Mouse (Mus musculus) embryonic facial prominence, embryonic 10.5 days (tissue): ENCODE results near the gene Cfap73. TPM values are rescaled to one million over a fixed set of nuclear protein-coding genes. Genes with fewer than 3 reads are reported as not detected.

Experiments used
- DNase-seq: peaks from one replicate; pipeline ENCODE4 v3.0.0-alpha.2; 2017; ENCODE audit warnings: low spot score
- H3K27ac ChIP-seq: fragments of 300-500 bp; sonication (generic); replicated peaks from 2 replicates; pipeline ENCODE4 v1.5.1; 2016; ENCODE audit warnings: mild to moderate bottlenecking
- H3K27me3 ChIP-seq: fragments of 300-500 bp; sonication (generic); replicated peaks from 2 replicates; pipeline ENCODE4 v1.6.1; 2016; ENCODE audit warnings: low read depth, mild to moderate bottlenecking; ENCODE audit not compliant: poor library complexity, severe bottlenecking
- H3K36me3 ChIP-seq: fragments of 300-500 bp; sonication (generic); replicated peaks from 2 replicates; pipeline ENCODE4 v1.6.1; 2016; ENCODE audit warnings: mild to moderate bottlenecking, moderate library complexity
- H3K4me1 ChIP-seq: fragments of 300-500 bp; sonication (generic); 2 replicates; pipeline ENCODE4 v1.6.1; 2016
- H3K4me3 ChIP-seq: fragments of 300-500 bp; sonication (generic); 2 replicates; pipeline ENCODE4 v1.5.1; 2016; ENCODE audit warnings: mild to moderate bottlenecking, moderate library complexity
- H3K9me3 ChIP-seq: fragments of 300-500 bp; sonication (generic); 2 replicates; pipeline ENCODE4 v1.6.1; 2016; ENCODE audit warnings: mild to moderate bottlenecking
- WGBS: fragments of 180-500 bp; shearing (Covaris S2); methylation state at CpG from one replicate; pipeline ENCODE4 v1.1.7; 2016; 5-methylcytosine and 5-hydroxymethylcytosine counted together
- polyA plus RNA-seq: library from polyadenylated mRNA; unstranded; fragments of >200 nt; fragmentation: Nextera tagmentation; extraction: Ambion mirVana; gene quantifications from 2 replicates; pipeline ENCODE4 v1.2.1, GENCODE M21; 2016

Cfap73 gene
- polyA plus RNA-seq, 1 experiment from 2014 or later: 0.27 TPM

DNA sequence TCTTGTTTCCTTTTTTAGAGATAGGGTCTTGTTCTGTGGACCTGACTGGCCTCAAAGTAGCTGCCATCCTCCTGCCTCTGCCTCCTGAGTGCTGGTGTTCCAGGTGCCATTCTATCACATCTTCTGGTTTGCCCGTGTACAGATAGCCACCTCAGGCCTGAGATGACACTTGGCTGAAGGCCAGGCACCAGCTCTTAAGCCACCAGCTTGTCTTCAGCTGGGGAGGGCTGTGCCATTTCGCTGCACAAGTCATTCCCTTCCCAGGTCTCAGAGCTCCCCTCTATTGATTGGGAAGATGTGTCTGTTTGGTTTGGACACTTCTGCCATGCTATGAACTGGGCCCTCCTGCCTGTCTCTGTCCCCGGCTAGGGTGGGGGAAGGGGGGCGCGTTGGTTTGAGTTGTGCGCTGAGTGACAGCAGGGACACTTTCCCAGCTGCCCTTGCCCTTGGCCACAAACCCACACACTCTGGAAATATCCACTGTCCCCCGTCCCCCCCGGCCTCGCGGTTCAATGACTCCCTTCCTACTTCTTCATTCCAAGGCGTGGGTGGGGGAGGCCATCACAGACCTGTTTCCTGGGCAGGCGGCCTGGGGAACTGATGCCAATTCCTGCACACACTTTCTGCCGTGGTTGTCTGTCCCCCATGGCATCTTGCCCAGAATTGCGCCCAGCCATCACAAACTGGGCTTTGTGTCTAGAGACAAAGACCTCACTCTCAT, 9.5 kb upstream of the Cfap73 start:
- Histone ChIP-seq H3K27ac (no peak overlapping the region), H3K36me3 (no peaks in the 10 kb centered on the region), H3K27me3 (peaks cover 28% of the 10 kb centered on the region), H3K9me3 (no peaks in the 10 kb centered on the region), H3K4me1 (peaks cover 2% of the 10 kb centered on the region), H3K4me3 (no peak overlapping the region)
- no peak for DNase-seq
- WGBS: 81% methylated on average over 14 of the region's 14 CpGs

DNA sequence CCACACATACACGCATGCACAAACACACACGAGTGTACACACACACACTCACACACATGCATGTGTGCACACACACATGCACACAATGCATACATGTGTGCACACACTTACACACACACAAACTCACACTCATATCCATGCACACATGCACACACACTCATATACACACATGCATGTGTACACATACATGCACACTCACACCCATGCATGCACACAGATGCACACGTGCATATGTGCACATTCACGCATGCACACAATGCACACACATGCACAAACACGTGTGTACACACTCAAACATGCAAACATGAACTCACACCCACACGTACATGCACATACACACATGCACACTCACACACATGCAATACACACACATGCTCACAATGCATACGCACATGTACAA, 6.1 kb upstream of the Cfap73 start:
- Histone ChIP-seq H3K27ac (no peak overlapping the region), H3K9me3 (no peaks in the 10 kb centered on the region), H3K36me3 (no peaks in the 10 kb centered on the region), H3K27me3 (no peaks in the 10 kb centered on the region), H3K4me1 (0 out of 2 replicates have a peak, but pooled peaks cover under 1% of the 10 kb centered on the region), H3K4me3 (no peak overlapping the region)
- DNase-seq: no peak
- WGBS: 91% methylated on average over 7 of the region's 7 CpGs

DNA sequence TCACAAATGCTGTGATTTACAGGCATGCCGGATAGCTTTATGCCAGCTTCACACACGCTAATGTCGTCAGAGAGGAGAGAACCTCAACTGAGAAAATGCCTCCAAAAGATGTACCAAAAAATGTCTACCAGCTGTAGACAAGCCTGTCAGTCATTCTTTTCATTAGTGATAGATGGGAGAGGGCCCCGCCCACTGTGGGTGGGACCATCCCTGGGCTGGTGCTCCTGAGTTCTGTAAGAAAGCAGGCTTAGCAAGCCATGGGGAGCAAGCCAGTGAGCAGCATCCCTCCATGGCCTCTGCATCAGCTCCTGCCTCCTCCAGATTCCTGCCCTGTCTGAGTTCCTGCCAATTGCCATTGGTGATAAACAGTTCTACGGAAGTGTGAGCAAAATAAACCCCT, 1.6 kb upstream of the Cfap73 start:
- 92% methylated on average over 5 of the region's 5 CpGs for WGBS
- no peak overlapping the region for H3K27ac ChIP-seq

DNA sequence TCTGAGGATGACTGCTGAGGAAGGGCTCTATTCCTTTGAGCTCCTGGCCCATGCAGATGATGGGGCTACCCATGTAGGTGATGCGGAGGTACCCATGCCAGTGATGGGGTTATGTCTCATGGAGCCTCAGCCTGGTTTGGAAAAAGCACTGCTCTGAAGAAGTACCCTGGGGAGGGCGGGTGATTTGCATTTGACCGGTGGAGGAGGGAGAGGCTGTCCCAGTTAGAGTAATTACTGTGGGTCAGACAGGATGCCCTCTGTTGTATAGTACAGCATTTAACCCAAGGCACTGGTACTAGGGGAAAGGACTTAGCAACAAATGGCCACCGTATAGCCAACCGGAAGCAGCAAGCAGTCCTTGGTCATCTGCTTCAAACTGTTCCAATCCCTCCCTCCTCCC, 825 bp upstream of the Cfap73 start:
- no peak for DNase-seq
- H3K4me1 ChIP-seq: peaks cover 16% of the 10 kb centered on the region
- H3K36me3 ChIP-seq: no peaks in the 10 kb centered on the region
- H3K9me3 ChIP-seq: peaks cover 7% of the 10 kb centered on the region; the same call in 1 of the 2 replicates
- H3K27ac ChIP-seq: no peak overlapping the region
- 46% methylated on average over 5 of the region's 5 CpGs for WGBS
- H3K27me3 ChIP-seq: peaks cover 45% of the 10 kb centered on the region
- H3K4me3 ChIP-seq: no peak overlapping the region

More for the DNA sequence above, 1.6 kb upstream of the Cfap73 start:
- H3K36me3 ChIP-seq: no peaks in the 10 kb centered on the region
- peaks cover 7% of the 10 kb centered on the region; the same call in 1 of the 2 replicates for H3K9me3 ChIP-seq
- DNase-seq: no peak
- H3K4me1 ChIP-seq: peaks cover 16% of the 10 kb centered on the region
- H3K27me3 ChIP-seq: peaks cover 38% of the 10 kb centered on the region
- H3K4me3 ChIP-seq: no peak overlapping the region

DNA sequence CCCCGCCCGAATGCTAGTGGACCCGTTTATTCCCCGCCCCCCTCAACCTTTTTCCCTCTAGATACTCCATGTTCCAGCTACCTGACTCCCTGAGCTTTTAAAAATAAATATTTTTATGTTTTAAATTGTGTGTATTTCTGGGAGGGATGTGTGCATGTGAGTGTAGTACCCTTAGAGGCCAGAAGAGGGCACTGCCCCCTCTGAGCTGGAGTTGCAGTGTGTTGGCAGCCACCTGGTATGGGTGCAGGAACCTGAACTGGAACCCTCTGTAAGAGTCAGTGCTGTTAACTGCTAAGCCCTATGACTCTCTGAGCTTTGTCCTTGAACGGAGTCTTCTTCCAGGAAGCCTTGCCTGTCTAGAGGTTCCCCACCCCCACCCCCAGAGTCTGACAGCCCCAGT, 2.1 kb downstream of the Cfap73 start:
- peaks cover 16% of the 10 kb centered on the region for H3K4me1 ChIP-seq
- 89% methylated on average over 5 of the region's 5 CpGs for WGBS
- H3K4me3 ChIP-seq: no peak overlapping the region
- no peak for DNase-seq
- H3K9me3 ChIP-seq: peaks cover 7% of the 10 kb centered on the region; the same call in 1 of the 2 replicates
- H3K27me3 ChIP-seq: peaks cover 54% of the 10 kb centered on the region
- H3K27ac ChIP-seq: no peak overlapping the region
- H3K36me3 ChIP-seq: peaks cover 25% of the 10 kb centered on the region

DNA sequence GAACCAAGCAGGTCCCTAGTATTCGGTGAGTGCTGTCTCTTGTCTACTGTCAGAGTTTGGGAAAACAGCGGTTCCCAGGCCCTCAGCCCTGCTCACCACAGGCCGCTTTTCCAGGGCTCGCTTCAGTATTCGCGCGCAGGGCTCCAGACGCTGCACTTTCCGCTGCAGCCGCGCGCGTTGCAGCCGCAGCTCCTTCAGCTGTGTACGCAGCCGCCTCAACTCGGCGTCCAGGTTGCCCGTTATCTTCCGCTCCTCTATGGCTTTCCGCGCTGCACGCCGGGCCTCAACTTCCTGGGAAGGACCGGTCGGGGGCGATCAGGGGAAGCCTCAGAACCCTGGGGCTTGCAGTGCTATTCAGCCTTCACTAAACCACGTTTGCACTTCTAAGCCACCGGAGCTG, 2.9 kb downstream of the Cfap73 start:
- Histone ChIP-seq H3K27ac (no peak overlapping the region), H3K9me3 (peaks cover 7% of the 10 kb centered on the region; the same call in 1 of the 2 replicates), H3K4me3 (peak overlapping the region; percentile 44), H3K27me3 (peaks cover 54% of the 10 kb centered on the region), H3K36me3 (peaks cover 32% of the 10 kb centered on the region), H3K4me1 (peaks cover 21% of the 10 kb centered on the region)
- peak; percentile 39 for DNase-seq
- WGBS: 8% methylated on average over 29 of the region's 29 CpGs

DNA sequence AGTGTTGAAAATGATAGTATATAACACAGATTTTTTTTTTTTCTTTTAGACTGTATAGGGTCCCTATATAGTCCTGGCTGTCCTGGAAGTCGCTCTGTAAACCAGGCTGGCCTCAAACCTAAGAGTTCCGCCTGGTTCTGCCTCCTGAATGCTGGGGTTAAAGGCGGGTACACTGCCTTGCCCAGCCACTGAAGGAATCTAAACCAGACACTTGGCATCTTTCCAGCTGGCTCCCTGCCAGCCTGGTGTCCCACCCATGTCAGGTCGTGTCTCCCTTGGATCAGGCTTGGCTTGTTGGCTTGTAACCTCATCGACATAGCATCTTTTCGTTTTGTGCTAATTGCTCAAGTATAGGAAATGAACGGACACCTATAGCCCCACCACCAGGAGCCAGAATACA, 5.4 kb downstream of the Cfap73 start:
- H3K36me3 ChIP-seq: peaks cover 57% of the 10 kb centered on the region
- 85% methylated on average over 7 of the region's 7 CpGs for WGBS
- H3K4me1 ChIP-seq: peaks cover 13% of the 10 kb centered on the region

DNA sequence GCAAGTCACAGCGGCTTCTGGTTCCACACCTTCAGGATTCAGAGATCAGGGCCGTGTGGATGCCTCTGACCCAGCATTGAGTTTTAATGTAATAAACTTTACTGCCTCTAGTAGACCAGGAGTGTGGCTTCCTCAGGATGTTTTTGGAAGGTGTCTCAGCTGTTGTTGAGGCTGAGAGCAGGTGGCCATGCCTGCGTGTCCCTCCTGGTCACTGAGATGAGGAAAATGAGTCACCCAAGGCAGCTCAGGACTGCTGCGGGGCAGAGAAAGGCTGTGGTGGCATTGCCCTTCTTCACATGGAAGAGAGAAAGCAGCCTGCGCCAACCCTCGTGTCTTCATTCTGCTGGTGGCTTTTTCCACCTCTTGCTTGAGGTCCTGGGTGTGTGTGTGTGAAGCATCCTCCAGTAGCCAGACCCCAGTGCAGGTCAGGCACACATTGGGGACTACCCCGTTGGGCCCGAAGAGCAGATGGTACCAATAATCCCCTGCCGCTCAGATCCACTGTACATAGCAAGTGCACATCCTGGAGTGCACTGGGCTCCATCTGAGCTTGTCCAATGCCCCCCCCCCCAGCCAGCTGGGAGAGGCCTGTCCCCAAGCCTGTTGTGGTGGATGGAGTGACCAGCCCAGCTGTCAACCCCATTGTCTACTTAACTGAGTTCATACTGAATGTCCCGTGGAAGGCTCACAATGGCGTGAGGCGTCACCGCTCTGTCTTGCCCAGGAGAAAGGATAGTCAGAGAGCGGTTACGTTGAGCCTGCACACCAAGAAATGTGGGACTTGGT, 6.3 kb downstream of the Cfap73 start:
- WGBS: 91% methylated on average over 15 of the region's 15 CpGs
- H3K36me3 ChIP-seq: peaks cover 66% of the 10 kb centered on the region
- peaks cover 7% of the 10 kb centered on the region; the same call in 1 of the 2 replicates for H3K9me3 ChIP-seq
- H3K4me3 ChIP-seq: no peak overlapping the region
- no peak overlapping the region for H3K27ac ChIP-seq
- peaks cover 37% of the 10 kb centered on the region for H3K27me3 ChIP-seq
- peaks cover 13% of the 10 kb centered on the region for H3K4me1 ChIP-seq
- no peak for DNase-seq

More for the DNA sequence above, 5.4 kb downstream of the Cfap73 start:
- no peak for DNase-seq
- Histone ChIP-seq H3K27me3 (peaks cover 45% of the 10 kb centered on the region), H3K4me3 (no peak overlapping the region), H3K27ac (no peak overlapping the region), H3K9me3 (peaks cover 7% of the 10 kb centered on the region; the same call in 1 of the 2 replicates)

DNA sequence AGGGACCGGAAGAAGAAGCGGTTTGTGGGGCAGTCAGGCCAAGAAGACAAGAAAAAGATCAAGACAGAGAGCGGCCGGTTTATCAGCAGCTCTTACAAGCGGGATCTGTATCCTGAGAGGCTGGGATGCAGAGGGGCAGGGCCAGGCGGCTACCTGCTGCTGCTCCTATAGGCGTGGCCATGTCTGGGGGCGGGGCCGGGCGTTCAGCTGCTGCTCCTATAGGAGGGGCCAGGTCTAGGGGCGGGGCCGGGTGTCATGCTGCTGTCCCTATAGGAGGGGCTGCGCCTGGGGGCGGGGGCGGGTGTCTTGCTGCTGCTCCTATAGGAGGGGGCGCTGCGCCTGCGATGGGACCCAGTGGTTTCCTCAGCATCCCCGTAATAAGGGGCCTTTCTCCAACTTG, 7.6 kb downstream of the Cfap73 start:
- peak; percentile 83 for DNase-seq
- Histone ChIP-seq H3K27ac (no peak overlapping the region), H3K4me3 (no peak overlapping the region), H3K9me3 (no peaks in the 10 kb centered on the region), H3K36me3 (peaks cover 80% of the 10 kb centered on the region), H3K4me1 (peaks cover 13% of the 10 kb centered on the region), H3K27me3 (peaks cover 24% of the 10 kb centered on the region)
- WGBS: 27% methylated on average over 19 of the region's 19 CpGs

DNA sequence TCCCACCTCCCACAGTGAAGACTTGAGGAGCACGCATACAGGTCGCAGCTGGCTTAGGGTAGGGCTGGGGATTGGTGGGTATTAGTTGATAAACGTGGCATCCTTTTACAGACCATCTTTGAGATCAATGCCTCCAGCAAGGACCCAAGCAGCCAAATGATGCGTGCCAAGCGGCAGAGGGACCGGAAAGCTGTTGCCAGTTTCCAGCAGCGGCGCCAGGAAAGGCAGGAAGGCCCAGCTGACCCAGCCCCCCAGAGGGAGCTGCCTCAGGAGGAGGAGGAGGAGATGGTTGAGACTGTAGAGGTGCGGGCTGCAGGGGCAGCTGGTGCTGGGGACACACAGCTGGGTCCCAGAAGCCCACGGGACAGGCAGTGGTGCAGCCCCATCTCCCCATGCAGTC, 9.6 kb downstream of the Cfap73 start:
- Histone ChIP-seq H3K4me1 (peaks cover 10% of the 10 kb centered on the region), H3K36me3 (peaks cover 99% of the 10 kb centered on the region)
- 93% methylated on average over 10 of the region's 10 CpGs for WGBS

DNA sequence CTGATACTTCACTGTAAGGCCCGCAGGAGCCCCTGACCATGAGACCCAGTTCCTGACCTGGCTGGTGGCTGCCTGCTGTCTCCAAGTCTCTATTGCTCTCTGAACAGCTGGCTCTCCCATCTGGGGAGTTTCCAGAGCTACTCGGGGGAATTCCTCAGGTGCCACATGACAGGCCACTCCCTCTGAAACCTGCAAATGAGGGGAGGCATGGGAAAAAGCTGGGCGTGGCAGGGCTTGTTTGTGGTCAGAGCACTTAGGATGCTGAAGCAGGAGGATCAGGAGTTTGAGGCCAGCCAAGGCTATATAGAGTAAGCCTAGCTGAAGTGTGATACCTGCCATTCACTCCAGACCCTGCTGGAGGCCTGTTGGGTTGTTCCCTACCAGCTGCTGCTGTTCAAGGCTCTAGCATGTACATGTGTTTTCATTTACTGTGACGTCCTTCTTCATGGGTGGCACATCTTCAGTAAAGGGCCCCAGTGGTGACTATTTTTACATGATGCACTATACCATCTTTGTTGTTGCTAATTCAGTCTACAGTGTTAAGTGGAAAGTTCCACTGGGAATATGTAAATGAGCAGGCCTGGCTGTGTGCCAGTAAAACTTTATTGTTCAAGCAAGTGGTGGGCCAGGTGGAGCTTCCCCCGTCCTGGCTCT, 11.7 kb downstream of the Cfap73 start:
- peaks cover 100% of the 10 kb centered on the region for H3K36me3 ChIP-seq
- whole genome bisulfite sequencing: 82% methylated on average over 5 of the region's 5 CpGs

More for the DNA sequence above, 9.6 kb downstream of the Cfap73 start:
- no peak overlapping the region for H3K4me3 ChIP-seq
- peaks cover 4% of the 10 kb centered on the region for H3K27me3 ChIP-seq
- no peak overlapping the region for H3K27ac ChIP-seq
- no peaks in the 10 kb centered on the region for H3K9me3 ChIP-seq
- no peak for DNase-seq

DNA sequence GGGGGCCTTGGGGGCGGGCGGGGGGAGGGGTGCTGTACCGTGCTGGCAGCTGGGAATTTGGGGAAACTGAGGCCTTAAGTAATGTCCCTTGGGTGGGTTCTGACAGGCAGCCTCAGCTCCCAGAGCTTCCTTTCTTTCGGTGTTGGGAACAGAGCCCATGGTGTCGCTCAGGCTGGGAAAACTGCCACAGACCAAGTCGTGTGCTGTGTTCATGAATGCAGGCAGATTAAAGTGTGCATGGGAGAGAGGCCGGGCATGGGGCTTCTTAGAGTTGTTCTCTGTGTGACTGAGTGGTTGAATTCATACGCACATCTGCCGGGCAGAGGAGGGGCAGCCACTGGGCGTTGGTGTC, 12.2 kb downstream of the Cfap73 start:
- Histone ChIP-seq H3K27me3 (no peaks in the 10 kb centered on the region), H3K27ac (no peak overlapping the region), H3K9me3 (no peaks in the 10 kb centered on the region), H3K4me1 (peaks cover 10% of the 10 kb centered on the region), H3K4me3 (no peak overlapping the region), H3K36me3 (peaks cover 100% of the 10 kb centered on the region)
- DNase-seq: no peak
- WGBS: 93% methylated on average over 10 of the region's 10 CpGs

More for the DNA sequence above, 11.7 kb downstream of the Cfap73 start:
- no peaks in the 10 kb centered on the region for H3K9me3 ChIP-seq
- H3K27me3 ChIP-seq: no peaks in the 10 kb centered on the region
- DNase-seq: no peak
- no peak overlapping the region for H3K27ac ChIP-seq
- H3K4me3 ChIP-seq: no peak overlapping the region
- peaks cover 10% of the 10 kb centered on the region for H3K4me1 ChIP-seq
